Mouse (Mus musculus) heart, postnatal 0 days (tissue): Measurements from ENCODE around the gene Slc25a11.

Experiments
- CTCF ChIP-seq: IDR thresholded peaks from 2 replicates; pipeline ENCODE4 v1.5.1; 2016; ENCODE audit warnings: antibody characterized with exemption, control low read depth, low read depth
- EP300 ChIP-seq: IDR thresholded peaks from 2 replicates; pipeline ENCODE4 v1.6.1; 2016; ENCODE audit warnings: antibody characterized with exemption, low read depth

- TF ChIP-seq CTCF (no peak), EP300 (no peak)
Measured at GRCm38 (mm10) chr11:70693504-70693903, 46.2 kb upstream of the Slc25a11 start.
